Mouse (Mus musculus) MEL (cell line): ENCODE measurements around the gene Ros1. TPM values are rescaled to one million over a fixed set of nuclear protein-coding genes. Genes with fewer than 3 reads are reported as not detected.

Experiments
- DNase-seq: peaks from one replicate; pipeline ENCODE4 v3.0.0; 2011; ENCODE audit warnings: low read depth, low spot score
- H3K27ac ChIP-seq: 2 replicates; pipeline ENCODE4 v1.5.1; 2012; ENCODE audit warnings: low read depth, mild to moderate bottlenecking, control low read depth, low read length, moderate library complexity; ENCODE audit not compliant: control insufficient read depth
- H3K27me3 ChIP-seq, 2 experiments: fragments of 150-350 bp in 1 of 2; sonication (generic) in 1 of 2; 2 replicates each; pipeline ENCODE4 v1.6.1; 2012; ENCODE audit warnings: low read length in 2 of 2, mild to moderate bottlenecking in 2 of 2, improper control_type of control experiment in 1 of 2, moderate library complexity in 1 of 2; ENCODE audit not compliant: insufficient read depth in 2 of 2, control insufficient read depth in 1 of 2
- H3K36me3 ChIP-seq, 2 experiments: 2 replicates each; pipeline ENCODE4 v1.6.1; 2012 to 2014; ENCODE audit warnings: low read length in 2 of 2, improper control_type of control experiment in 1 of 2, inconsistent platforms in 1 of 2, mild to moderate bottlenecking in 1 of 2; ENCODE audit not compliant: insufficient read depth in 2 of 2, control insufficient read depth in 1 of 2
- H3K4me1 ChIP-seq, 2 experiments: fragments of 150-350 bp in 1 of 2; sonication (generic) in 1 of 2; 2 replicates each; pipeline ENCODE4 v1.6.1; 2012; ENCODE audit warnings: low read length in 2 of 2, improper control_type of control experiment in 1 of 2, mild to moderate bottlenecking in 1 of 2; ENCODE audit not compliant: insufficient read depth in 2 of 2, control insufficient read depth in 1 of 2
- H3K4me3 ChIP-seq, 2 experiments: fragments of 150-350 bp in 1 of 2; sonication (generic) in 1 of 2; 2 replicates each; pipeline ENCODE4 v1.5.1; 2012; ENCODE audit warnings: low read depth in 2 of 2, low read length in 2 of 2, mild to moderate bottlenecking in 2 of 2, moderate library complexity in 2 of 2, control low read depth in 1 of 2, improper control_type of control experiment in 1 of 2; ENCODE audit not compliant: control insufficient read depth in 1 of 2, insufficient read depth in 1 of 2
- H3K79me2 ChIP-seq: 2 replicates; pipeline ENCODE4 v1.6.1; 2012; ENCODE audit warnings: mild to moderate bottlenecking, low read length, moderate library complexity; ENCODE audit not compliant: control insufficient read depth, poor library complexity, insufficient read depth
- H3K9ac ChIP-seq: 2 replicates; pipeline ENCODE4 v1.6.1; 2012; ENCODE audit warnings: low read depth, mild to moderate bottlenecking, control low read depth, low read length, moderate library complexity; ENCODE audit not compliant: control insufficient read depth, poor library complexity, severe bottlenecking
- H3K9me3 ChIP-seq: fragments of 150-350 bp; sonication (generic); replicated peaks from 2 replicates; pipeline ENCODE4 v1.6.1; 2012; ENCODE audit warnings: mild to moderate bottlenecking, low read length, improper control_type of control experiment, moderate library complexity; ENCODE audit not compliant: insufficient read depth
- CHD1 ChIP-seq: IDR thresholded peaks from 2 replicates; pipeline ENCODE4 v1.6.1; 2012; ENCODE audit warnings: low read depth, mild to moderate bottlenecking, inconsistent platforms, low read length, improper control_type of control experiment
- CTCF ChIP-seq, 3 experiments: IDR thresholded peaks in 2 of 3; conservative IDR thresholded peaks in 1 of 3; 2 replicates each; pipeline ENCODE4 v1.5.1; 2011 to 2012; ENCODE audit warnings: low read length in 3 of 3, low read depth in 2 of 3, mild to moderate bottlenecking in 2 of 3, improper control_type of control experiment in 1 of 3, inconsistent platforms in 1 of 3, mixed read lengths in 1 of 3, moderate library complexity in 1 of 3; ENCODE audit not compliant: control insufficient read depth in 1 of 3, insufficient read depth in 1 of 3, poor library complexity in 1 of 3, severe bottlenecking in 1 of 3
- ELF1 ChIP-seq: IDR thresholded peaks from 2 replicates; pipeline ENCODE4 v1.6.1; 2014; ENCODE audit warnings: low read depth, mild to moderate bottlenecking, inconsistent platforms, low read length, improper control_type of control experiment, moderate library complexity
- EP300 ChIP-seq, 2 experiments: IDR thresholded peaks; 2 replicates each; pipeline ENCODE4 v1.6.1; 2011; ENCODE audit warnings: improper control_type of control experiment in 2 of 2, low read length in 2 of 2, low read depth in 1 of 2, mild to moderate bottlenecking in 1 of 2
- HCFC1 ChIP-seq: IDR thresholded peaks from 2 replicates; pipeline ENCODE4 v1.6.1; 2012; ENCODE audit warnings: low read depth, mild to moderate bottlenecking, inconsistent platforms, low read length, improper control_type of control experiment, moderate library complexity
- MAFK ChIP-seq: IDR thresholded peaks from 2 replicates; pipeline ENCODE4 v1.6.1; 2011; ENCODE audit warnings: low read depth, mild to moderate bottlenecking, low read length, improper control_type of control experiment, borderline replicate concordance
- MAX ChIP-seq: IDR thresholded peaks from 2 replicates; pipeline ENCODE4 v1.6.1; 2011; ENCODE audit warnings: low read length, improper control_type of control experiment
- MEF2A ChIP-seq: IDR thresholded peaks from 2 replicates; pipeline ENCODE4 v1.6.1; 2014; ENCODE audit warnings: low read depth, mild to moderate bottlenecking, inconsistent platforms, low read length, improper control_type of control experiment; ENCODE audit not compliant: poor library complexity, insufficient replicate concordance, severe bottlenecking; ENCODE audit errors: extremely low read depth
- MYB ChIP-seq: IDR thresholded peaks from 2 replicates; pipeline ENCODE4 v1.6.1; 2011; ENCODE audit warnings: mild to moderate bottlenecking, low read depth, low read length, improper control_type of control experiment
- NELFE ChIP-seq: IDR thresholded peaks from 2 replicates; pipeline ENCODE4 v1.6.1; 2011; ENCODE audit warnings: low read depth, low read length, improper control_type of control experiment
- NRF1 ChIP-seq: IDR thresholded peaks from 2 replicates; pipeline ENCODE4 v1.6.1; 2014; ENCODE audit warnings: low read depth, mild to moderate bottlenecking, inconsistent platforms, low read length, improper control_type of control experiment, moderate library complexity; ENCODE audit not compliant: poor library complexity, insufficient read depth, severe bottlenecking
- RAD21 ChIP-seq: IDR thresholded peaks from 2 replicates; pipeline ENCODE4 v1.6.1; 2011; ENCODE audit warnings: mild to moderate bottlenecking, low read depth, low read length, improper control_type of control experiment
- SMC3 ChIP-seq: IDR thresholded peaks from 2 replicates; pipeline ENCODE4 v1.6.1; 2011; ENCODE audit warnings: low read depth, low read length, improper control_type of control experiment
- TCF12 ChIP-seq: IDR thresholded peaks from 2 replicates; pipeline ENCODE4 v1.6.1; 2014; ENCODE audit warnings: low read depth, mild to moderate bottlenecking, inconsistent platforms, low read length, improper control_type of control experiment, moderate library complexity
- USF1 ChIP-seq: IDR thresholded peaks from 2 replicates; pipeline ENCODE4 v1.6.1; 2014; ENCODE audit warnings: low read depth, mild to moderate bottlenecking, inconsistent platforms, low read length, improper control_type of control experiment, moderate library complexity
- USF2 ChIP-seq, 2 experiments: IDR thresholded peaks; 2 replicates each; pipeline ENCODE4 v1.6.1; 2011 to 2012; ENCODE audit warnings: improper control_type of control experiment in 2 of 2, low read length in 2 of 2, borderline replicate concordance in 1 of 2, inconsistent platforms in 1 of 2, low read depth in 1 of 2, mild to moderate bottlenecking in 1 of 2; ENCODE audit not compliant: insufficient read depth in 1 of 2
- ZC3H11A ChIP-seq: IDR thresholded peaks from 2 replicates; pipeline ENCODE4 v1.6.1; 2012; ENCODE audit warnings: low read depth, mild to moderate bottlenecking, inconsistent platforms, low read length, improper control_type of control experiment
- ZNF384 ChIP-seq: IDR thresholded peaks from 2 replicates; pipeline ENCODE4 v1.6.1; 2012; ENCODE audit warnings: low read depth, mild to moderate bottlenecking, inconsistent platforms, low read length, improper control_type of control experiment
- polyA plus RNA-seq, 2 experiments: library from polyadenylated mRNA; stranded (reverse) in 1 of 2; unstranded in 1 of 2; fragments of >175 nt in 1 of 2; fragments of >200 nt in 1 of 2; gene quantifications; 2 replicates each; pipeline versions ENCODE4 v1.2.1 to v1.2.4; 2012; ENCODE audit warnings: low replicate concordance in 2 of 2, low read depth in 1 of 2; ENCODE audit not compliant: insufficient read length in 2 of 2, insufficient read depth in 1 of 2, missing spikeins in 1 of 2
- total RNA-seq: library from RNA; depleted of rRNA; stranded (reverse); fragments of 300-350 nt; gene quantifications from 2 replicates; pipeline ENCODE4 v1.2.3, GENCODE M21; 2012

Gene Ros1
- total and polyA plus RNA-seq, 3 experiments = not detected

GRCm38 (mm10) chr10:52106164-52106757, 88.8 kb downstream of the Ros1 start:
- TF ChIP-seq HCFC1 (no peak), RAD21 (peak; percentile 72), MEF2A (no peak), CTCF (IDR thresholded peaks at IDR 0.05 in 2 of 3, conservative IDR thresholded peaks at IDR 0.05 in 1 of 3; ENCODE audit: control insufficient read depth in 1 of 3, insufficient read depth in 1 of 3, low read depth in 2 of 3, low read length in 3 of 3, poor library complexity in 1 of 3, severe bottlenecking in 1 of 3) (peak; percentile 37 to 69 (median 57)), SMC3 (peak; percentile 76), NRF1 (no peak), ZC3H11A (peak; percentile 42)
- DNase-seq = peak; percentile 53

GRCm38 (mm10) chr10:52101273-52101672, 93.8 kb downstream of the Ros1 start:
- H3K27me3 ChIP-seq = no peaks in the 10 kb centered on the region; a peak in 1 of 4 replicates
- no peak overlapping the region for H3K9ac ChIP-seq
- H3K9me3 ChIP-seq = no peaks in the 10 kb centered on the region
- H3K27ac ChIP-seq = no peak overlapping the region
- H3K36me3 ChIP-seq = no peaks in the 10 kb centered on the region
- H3K4me3 ChIP-seq = no peak overlapping the region
- H3K4me1 ChIP-seq = no peaks in the 10 kb centered on the region
- TF ChIP-seq CTCF (IDR thresholded peaks at IDR 0.05 in 2 of 3, conservative IDR thresholded peaks at IDR 0.05 in 1 of 3; ENCODE audit: control insufficient read depth in 1 of 3, insufficient read depth in 1 of 3, low read depth in 2 of 3, low read length in 3 of 3, poor library complexity in 1 of 3, severe bottlenecking in 1 of 3) (no peak), CHD1 (no peak), EP300 (IDR thresholded peaks at IDR 0.05; ENCODE audit: low read depth in 1 of 2, low read length in 2 of 2) (no peak), MAX (no peak), ZNF384 (no peak), HCFC1 (no peak), NRF1 (no peak), NELFE (no peak), USF2 (IDR thresholded peaks at IDR 0.05; ENCODE audit: borderline replicate concordance in 1 of 2, insufficient read depth in 1 of 2, low read depth in 1 of 2, low read length in 2 of 2) (no peak), ELF1 (no peak), TCF12 (no peak), MYB (no peak), SMC3 (no peak), USF1 (no peak), MAFK (no peak)
- DNase-seq = no peak
- H3K79me2 ChIP-seq = no peaks in the 10 kb centered on the region

More at GRCm38 (mm10) chr10:52106164-52106757, 88.8 kb downstream of the Ros1 start:
- Histone ChIP-seq H3K27me3 (no peaks in the 10 kb centered on the region), H3K4me3 (no peak overlapping the region), H3K79me2 (no peaks in the 10 kb centered on the region), H3K9me3 (no peaks in the 10 kb centered on the region), H3K4me1 (no peaks in the 10 kb centered on the region), H3K9ac (no peak overlapping the region), H3K36me3 (no peaks in the 10 kb centered on the region), H3K27ac (no peak overlapping the region)
